Mouse (Mus musculus): ENCODE measurements at regions not wholly inside any gene's neighbourhood (a gene's known extent, or its start where the extent isn't known, plus 50 kb on each side); places are given as distances from the start of the nearest gene placed in this dataset.
"Not testable (repeated sequence)": the region's sequence is repeated elsewhere in the genome, so short reads cannot be mapped to it uniquely, and the experiment has no call there.

DNA sequence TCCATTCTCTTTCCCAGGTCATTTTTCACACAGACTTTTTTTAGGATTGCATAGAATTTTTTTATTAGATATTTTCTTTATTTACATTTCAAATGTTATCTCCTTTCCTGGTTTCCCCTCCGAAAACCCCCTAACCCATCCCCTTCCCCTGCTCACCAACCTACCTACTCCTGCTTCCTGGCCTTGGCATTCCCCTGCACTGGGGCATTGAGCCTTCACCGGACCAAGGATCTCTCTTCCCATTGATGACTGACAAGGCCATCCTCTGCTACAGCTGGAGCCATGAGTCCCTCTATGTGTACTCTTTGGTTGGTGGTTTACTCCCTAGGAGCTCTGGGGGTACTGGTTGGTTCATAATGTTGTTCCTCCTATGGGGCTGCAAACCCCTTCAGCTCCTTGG, 111.4 kb downstream of the Emx2 start:
- not testable (repeated sequence) for TF ChIP-seq CTCF, EP300 (IDR thresholded peaks at IDR 0.05; ENCODE audit: low read depth)
